Mouse (Mus musculus) cerebellum, postnatal 25 days (tissue): ENCODE results near the gene Olfr1307.

Source experiments
- DNase-seq, 2 experiments: peaks; one replicate each; pipeline ENCODE4 v3.0.0; 2021; ENCODE audit warnings: mixed read lengths in 2 of 2

Olfr1307 gene

DNA sequence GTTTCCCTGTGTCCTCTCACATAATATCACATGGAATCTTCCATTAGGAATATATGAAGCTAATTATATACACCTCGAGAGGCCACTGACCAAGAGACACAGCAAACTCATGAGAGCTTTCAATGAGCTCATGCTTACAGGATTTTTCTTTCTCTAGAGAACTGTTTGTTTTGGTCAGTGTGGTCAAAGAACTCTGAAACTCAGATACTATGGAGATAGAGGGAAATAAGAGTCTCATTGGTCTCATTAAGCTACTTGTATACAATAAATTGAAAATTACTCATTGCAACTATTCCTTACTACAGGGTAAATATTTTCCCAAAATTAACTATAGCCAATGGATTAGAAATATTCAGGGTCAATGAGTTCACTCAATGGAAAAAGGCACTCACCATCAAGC lies at the start of gene Olfr1307:
TSS of gene Olfr1307 (minus strand) at position 101 of the 400 bp plus-strand sequence.
- no peak for DNase-seq

DNA sequence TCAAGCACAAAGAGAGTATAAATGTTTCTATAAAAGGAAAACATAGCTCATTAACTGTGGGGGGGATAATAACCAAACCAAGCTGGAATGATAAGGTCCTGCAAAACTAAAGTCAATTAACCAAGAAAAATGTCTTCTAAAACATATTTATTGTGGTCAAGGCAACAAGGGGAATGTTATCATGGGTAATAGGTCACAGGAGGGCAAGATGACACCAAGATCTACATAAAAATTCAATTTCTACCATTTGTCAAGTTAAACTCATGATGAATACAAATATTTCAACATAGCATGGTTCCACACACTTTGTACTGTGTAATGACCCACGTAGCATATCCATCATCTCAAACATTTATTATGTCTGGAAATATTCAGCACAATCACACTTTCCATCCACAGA lies 40.9 kb upstream of the Olfr1307 start, which contains the start of gene Olfr1309:
TSS of gene Olfr1309 (minus strand) at position 101 of the 400 bp plus-strand sequence.
- DNase-seq: no peak

DNA sequence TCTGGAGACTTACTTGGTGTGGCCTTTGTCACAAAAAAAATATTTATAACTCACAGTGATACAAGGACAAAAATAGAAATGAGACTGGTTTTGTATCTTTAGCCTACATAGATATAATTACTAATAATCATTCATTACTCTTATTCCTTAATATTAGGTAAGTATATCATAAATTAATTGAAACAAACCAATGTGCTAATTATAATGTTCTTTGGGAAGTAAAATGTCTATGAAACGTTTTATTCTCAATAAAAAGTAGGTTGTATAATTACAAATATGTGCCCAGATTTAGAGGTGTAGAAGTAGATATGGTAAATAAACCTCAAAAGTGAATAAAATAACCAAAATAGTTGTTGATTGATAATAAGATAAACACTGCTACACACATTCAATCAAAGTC lies 15.6 kb upstream of the Olfr1307 start, which contains the start of gene Olfr1308:
TSS of gene Olfr1308 (minus strand) at position 101 of the 400 bp plus-strand sequence.
- no peak for DNase-seq

GRCm38 (mm10) chr2:111916171-111916570 lies 33.1 kb downstream of the Olfr1307 start, which contains the start of gene Olfr1306:
TSS of gene Olfr1306 (minus strand) at chr2:111916271.
- DNase-seq: no peak
